Mouse (Mus musculus): ENCODE measurements around the gene Zbtb20. TPM values are rescaled to one million over a fixed set of nuclear protein-coding genes. Genes with fewer than 3 reads are reported as not detected.
A peak's percentile ranks its signal among the peaks of the same experiment; 100 is the strongest.

The Zbtb20 gene
- polyA plus RNA-seq, 1 experiment from 2014 or later = 18.4 TPM

- no peak overlapping the region for H3K9ac ChIP-seq (ENCODE audit: low read depth, low read length)
- no peak overlapping the region for H3K4me3 ChIP-seq (ENCODE audit: low read length)
- 76% methylated on average over 4 of the region's 4 CpGs for WGBS
- H3K27me3 ChIP-seq (replicated peaks; ENCODE audit: control insufficient read depth, insufficient read depth, low read length) = no peaks in the 10 kb centered on the region
- no peaks in the 10 kb centered on the region for H3K9me3 ChIP-seq (ENCODE audit: control insufficient read depth, low read length)
- ATAC-seq = no peak
- H3K27ac ChIP-seq (ENCODE audit: low read length) = no peak overlapping the region
- no peaks in the 10 kb centered on the region for H3K36me3 ChIP-seq (ENCODE audit: control insufficient read depth, insufficient read depth, low read length)
- no peak overlapping the region for H3K4me2 ChIP-seq (ENCODE audit: low read depth, low read length)
- no peaks in the 10 kb centered on the region for H3K4me1 ChIP-seq (ENCODE audit: control insufficient read depth, insufficient read depth, low read length)
These were observed 690.2 kb downstream of the Zbtb20 start for GRCm38 (mm10) chr16:43565872-43566271.

GRCm38 (mm10) chr16:43566511-43566910, 690.8 kb downstream of the Zbtb20 start:
- ATAC-seq = no peak
- Histone ChIP-seq H3K27ac (ENCODE audit: low read length) (no peak overlapping the region), H3K36me3 (ENCODE audit: control insufficient read depth, insufficient read depth, low read length) (no peaks in the 10 kb centered on the region), H3K9me3 (ENCODE audit: control insufficient read depth, low read length) (no peaks in the 10 kb centered on the region), H3K4me1 (ENCODE audit: control insufficient read depth, insufficient read depth, low read length) (no peaks in the 10 kb centered on the region), H3K4me3 (ENCODE audit: low read length) (no peak overlapping the region), H3K27me3 (replicated peaks; ENCODE audit: control insufficient read depth, insufficient read depth, low read length) (no peaks in the 10 kb centered on the region), H3K4me2 (ENCODE audit: low read depth, low read length) (no peak overlapping the region), H3K9ac (ENCODE audit: low read depth, low read length) (no peak overlapping the region)
- 76% methylated on average over 1 of the region's 1 CpGs for WGBS

GRCm38 (mm10) chr16:43571376-43572081, 695.8 kb downstream of the Zbtb20 start:
- Histone ChIP-seq H3K4me1 (ENCODE audit: control insufficient read depth, insufficient read depth, low read length) (peaks cover 8% of the 10 kb centered on the region), H3K9me3 (ENCODE audit: control insufficient read depth, low read length) (no peaks in the 10 kb centered on the region), H3K27me3 (replicated peaks; ENCODE audit: control insufficient read depth, insufficient read depth, low read length) (no peaks in the 10 kb centered on the region), H3K27ac (ENCODE audit: low read length) (no peak overlapping the region), H3K9ac (ENCODE audit: low read depth, low read length) (no peak overlapping the region), H3K4me3 (ENCODE audit: low read length) (no peak overlapping the region), H3K4me2 (ENCODE audit: low read depth, low read length) (no peak overlapping the region), H3K36me3 (ENCODE audit: control insufficient read depth, insufficient read depth, low read length) (no peaks in the 10 kb centered on the region)
- WGBS = 90% methylated on average over 16 of the region's 16 CpGs
- no peak for ATAC-seq

- no peak overlapping the region for H3K27ac ChIP-seq (ENCODE audit: low read length)
- H3K36me3 ChIP-seq (ENCODE audit: control insufficient read depth, insufficient read depth, low read length) = no peaks in the 10 kb centered on the region
- H3K4me2 ChIP-seq (ENCODE audit: low read depth, low read length) = no peak overlapping the region
- ATAC-seq = no peak
- no peaks in the 10 kb centered on the region for H3K27me3 ChIP-seq (replicated peaks; ENCODE audit: control insufficient read depth, insufficient read depth, low read length)
- no peak overlapping the region for H3K4me3 ChIP-seq (ENCODE audit: low read length)
- whole genome bisulfite sequencing = 93% methylated on average over 5 of the region's 5 CpGs
- H3K4me1 ChIP-seq (ENCODE audit: control insufficient read depth, insufficient read depth, low read length) = peaks cover 13% of the 10 kb centered on the region
- no peaks in the 10 kb centered on the region for H3K9me3 ChIP-seq (ENCODE audit: control insufficient read depth, low read length)
- H3K9ac ChIP-seq (ENCODE audit: low read depth, low read length) = no peak overlapping the region
These were observed 696.5 kb downstream of the Zbtb20 start for GRCm38 (mm10) chr16:43572171-43572570.

GRCm38 (mm10) chr16:43572766-43573165, 697.1 kb downstream of the Zbtb20 start:
- Histone ChIP-seq H3K9ac (ENCODE audit: low read depth, low read length) (no peak overlapping the region), H3K27me3 (replicated peaks; ENCODE audit: control insufficient read depth, insufficient read depth, low read length) (no peaks in the 10 kb centered on the region), H3K4me1 (ENCODE audit: control insufficient read depth, insufficient read depth, low read length) (peaks cover 13% of the 10 kb centered on the region), H3K4me3 (ENCODE audit: low read length) (no peak overlapping the region), H3K27ac (ENCODE audit: low read length) (no peak overlapping the region), H3K9me3 (ENCODE audit: control insufficient read depth, low read length) (no peaks in the 10 kb centered on the region), H3K4me2 (ENCODE audit: low read depth, low read length) (no peak overlapping the region), H3K36me3 (ENCODE audit: control insufficient read depth, insufficient read depth, low read length) (no peaks in the 10 kb centered on the region)
- ATAC-seq = no peak
- 74% methylated on average over 10 of the region's 10 CpGs for WGBS

GRCm38 (mm10) chr16:43573181-43573833, 697.6 kb downstream of the Zbtb20 start:
- no peak for ATAC-seq

GRCm38 (mm10) chr16:43574006-43574764, 698.5 kb downstream of the Zbtb20 start:
- Histone ChIP-seq H3K27ac (ENCODE audit: low read length) (peak overlapping the region; percentile 34), H3K27me3 (replicated peaks; ENCODE audit: control insufficient read depth, insufficient read depth, low read length) (no peaks in the 10 kb centered on the region), H3K4me3 (ENCODE audit: low read length) (no peak overlapping the region), H3K4me1 (ENCODE audit: control insufficient read depth, insufficient read depth, low read length) (peaks cover 17% of the 10 kb centered on the region), H3K4me2 (ENCODE audit: low read depth, low read length) (no peak overlapping the region), H3K9me3 (ENCODE audit: control insufficient read depth, low read length) (no peaks in the 10 kb centered on the region), H3K9ac (ENCODE audit: low read depth, low read length) (no peak overlapping the region), H3K36me3 (ENCODE audit: control insufficient read depth, insufficient read depth, low read length) (no peaks in the 10 kb centered on the region)
- 49% methylated on average over 7 of the region's 7 CpGs for WGBS
- peak; percentile 76 for ATAC-seq

More at GRCm38 (mm10) chr16:43573181-43573833, 697.6 kb downstream of the Zbtb20 start:
- Histone ChIP-seq H3K27ac (ENCODE audit: low read length) (no peak overlapping the region), H3K4me1 (ENCODE audit: control insufficient read depth, insufficient read depth, low read length) (peaks cover 13% of the 10 kb centered on the region), H3K9me3 (ENCODE audit: control insufficient read depth, low read length) (no peaks in the 10 kb centered on the region), H3K9ac (ENCODE audit: low read depth, low read length) (no peak overlapping the region), H3K4me3 (ENCODE audit: low read length) (no peak overlapping the region), H3K27me3 (replicated peaks; ENCODE audit: control insufficient read depth, insufficient read depth, low read length) (no peaks in the 10 kb centered on the region), H3K36me3 (ENCODE audit: control insufficient read depth, insufficient read depth, low read length) (no peaks in the 10 kb centered on the region), H3K4me2 (ENCODE audit: low read depth, low read length) (no peak overlapping the region)
- WGBS = 60% methylated on average over 14 of the region's 14 CpGs

GRCm38 (mm10) chr16:43575066-43575465, 699.4 kb downstream of the Zbtb20 start:
- Histone ChIP-seq H3K9me3 (ENCODE audit: control insufficient read depth, low read length) (no peaks in the 10 kb centered on the region), H3K36me3 (ENCODE audit: control insufficient read depth, insufficient read depth, low read length) (no peaks in the 10 kb centered on the region), H3K4me3 (ENCODE audit: low read length) (no peak overlapping the region), H3K4me2 (ENCODE audit: low read depth, low read length) (no peak overlapping the region), H3K27ac (ENCODE audit: low read length) (0 out of 2 replicates have a peak overlapping the region, but pooled peaks have one; percentile 17), H3K9ac (ENCODE audit: low read depth, low read length) (no peak overlapping the region), H3K4me1 (ENCODE audit: control insufficient read depth, insufficient read depth, low read length) (peaks cover 19% of the 10 kb centered on the region), H3K27me3 (replicated peaks; ENCODE audit: control insufficient read depth, insufficient read depth, low read length) (no peaks in the 10 kb centered on the region)
- no peak for ATAC-seq
- WGBS = 48% methylated on average over 4 of the region's 4 CpGs

GRCm38 (mm10) chr16:43575507-43575906, 699.8 kb downstream of the Zbtb20 start:
- Histone ChIP-seq H3K27ac (ENCODE audit: low read length) (no peak overlapping the region), H3K4me1 (ENCODE audit: control insufficient read depth, insufficient read depth, low read length) (peaks cover 19% of the 10 kb centered on the region), H3K36me3 (ENCODE audit: control insufficient read depth, insufficient read depth, low read length) (no peaks in the 10 kb centered on the region), H3K4me3 (ENCODE audit: low read length) (no peak overlapping the region), H3K9me3 (ENCODE audit: control insufficient read depth, low read length) (no peaks in the 10 kb centered on the region), H3K27me3 (replicated peaks; ENCODE audit: control insufficient read depth, insufficient read depth, low read length) (no peaks in the 10 kb centered on the region), H3K4me2 (ENCODE audit: low read depth, low read length) (no peak overlapping the region), H3K9ac (ENCODE audit: low read depth, low read length) (no peak overlapping the region)
- 35% methylated on average over 9 of the region's 9 CpGs for WGBS
- ATAC-seq = peak; percentile 29; the same call in 1 of the 2 replicates

All from intestine, embryonic 16.5 days (tissue).